Mouse (Mus musculus) kidney, adult 10 weeks (tissue): ENCODE results near the gene Atad5. TPM values are rescaled to one million over a fixed set of nuclear protein-coding genes. Genes with fewer than 3 reads are reported as not detected.

ENCODE experiments used
- polyA plus RNA-seq: library from polyadenylated mRNA; stranded (reverse); fragments of 350-450 nt; fragmentation: Illumina TruSeq; extraction: RNeasy Lipid Tissue Mini Kit (QIAGEN cat#74804); gene quantifications from one replicate; pipeline ENCODE4 v1.2.3, GENCODE M21; 2014; ENCODE audit warnings: low read depth, low replicate concordance

Gene Atad5
- polyA plus RNA-seq: 2.5 TPM

GRCm38 (mm10) chr11:80088917-80089816, at the start of gene Atad5:
TSS of gene Atad5 (plus strand) at chr11:80089400.

GRCm38 (mm10) chr11:80080826-80081728, 8.1 kb upstream of the Atad5 start, which contains the start of gene Crlf3:
TSS of gene Crlf3 (minus strand) at chr11:80080991.

GRCm38 (mm10) chr11:80141825-80142521, 52.8 kb downstream of the Atad5 start, which contains the start of gene Tefm:
TSS of gene Tefm (minus strand) at chr11:80142175.

GRCm38 (mm10) chr11:80153857-80154495, 64.8 kb downstream of the Atad5 start, which contains the start of gene Adap2:
TSS of gene Adap2 (plus strand) at chr11:80154105.

GRCm38 (mm10) chr11:80183705-80184255, 94.6 kb downstream of the Atad5 start, which contains the start of gene Rnf135:
TSS of gene Rnf135 (plus strand) at chr11:80183851.

Other genes with a start within 250 kb of the Atad5 start
- 64.8 TPM for gene Utp6, start 127.0 kb upstream of the Atad5 start, polyA plus RNA-seq
- 110 TPM for gene Suz12, start 96.3 kb upstream of the Atad5 start, polyA plus RNA-seq
- gene Crlf3, start 8.4 kb upstream of the Atad5 start, polyA plus RNA-seq: 13.8 TPM
- 31.1 TPM for gene Tefm, start 52.8 kb downstream of the Atad5 start, polyA plus RNA-seq
- 10.6 TPM for gene Adap2, start 64.7 kb downstream of the Atad5 start, polyA plus RNA-seq
- gene Rnf135, start 94.5 kb downstream of the Atad5 start, polyA plus RNA-seq: 5.6 TPM
- gene Rhot1, start 119.6 kb downstream of the Atad5 start, polyA plus RNA-seq: 111 TPM
- 0.57 TPM for gene Rhbdl3, start 211.5 kb downstream of the Atad5 start, polyA plus RNA-seq